21 mouse cellular contexts compared by ENCODE assay signal in genomic region chr11:103909396-103909795, GRCm38 (mm10). TPM values are rescaled to one million over a fixed set of nuclear protein-coding genes. Genes with fewer than 3 reads are reported as not detected.
DNase-seq lines count a peak whose midpoint lies in the region; ATAC-seq and TF ChIP-seq lines count a peak whose summit lies in the region.
"Had no signal": no experiment of that assay in that cellular context is flagged by ENCODE, and none has a peak within 500 bp of the region (broad histone marks: within the 10 kb centered on the region; RNA-seq: fewer than 3 reads in every experiment).

No protein-coding gene starts in this region.

- no peak overlapping the region for H3K27ac ChIP-seq in heart, embryonic 10.5 days
- H3K27ac ChIP-seq in intestine, embryonic 15.5 days = no peak overlapping the region
- H3K27ac ChIP-seq in intestine, postnatal 0 days (ENCODE audit: low read depth, low read length) = no peak overlapping the region
- H3K27ac ChIP-seq: embryonic facial prominence, embryonic 10.5 days; embryonic facial prominence, embryonic 12.5 days; forebrain, embryonic 13.5 days; forebrain, embryonic 15.5 days had no signal

- no peak for TF ChIP-seq CTCF in intestine, postnatal 0 days (IDR thresholded peaks at IDR 0.05; ENCODE audit: low read depth)

- H3K36me3 ChIP-seq in heart, embryonic 10.5 days = peaks cover 34% of the 10 kb centered on the region
- H3K36me3 ChIP-seq in intestine, embryonic 15.5 days = no peaks in the 10 kb centered on the region; the same call in 1 of the 2 replicates
- peaks cover 17% of the 10 kb centered on the region for H3K36me3 ChIP-seq in intestine, postnatal 0 days (ENCODE audit: control insufficient read depth, insufficient read depth)

- 89% methylated on average over 12 of the region's 12 CpGs for WGBS in heart, embryonic 10.5 days
- 71% methylated on average over 12 of the region's 12 CpGs for WGBS in intestine, embryonic 15.5 days
- 40% methylated on average over 12 of the region's 12 CpGs for WGBS in intestine, postnatal 0 days

- H3K4me3 ChIP-seq in heart, embryonic 10.5 days = no peak overlapping the region
- H3K4me3 ChIP-seq in intestine, embryonic 15.5 days (replicated peaks) = no peak overlapping the region
- no peak overlapping the region for H3K4me3 ChIP-seq in intestine, postnatal 0 days (ENCODE audit: low read depth, low read length)
- H3K4me3 ChIP-seq: embryonic facial prominence, embryonic 10.5 days; embryonic facial prominence, embryonic 12.5 days; forebrain, embryonic 13.5 days; forebrain, embryonic 15.5 days had no signal

- H3K4me1 ChIP-seq in heart, embryonic 10.5 days = no peaks in the 10 kb centered on the region; the same call in 1 of the 2 replicates
- H3K4me1 ChIP-seq in intestine, embryonic 15.5 days (replicated peaks) = no peaks in the 10 kb centered on the region
- H3K4me1 ChIP-seq in intestine, postnatal 0 days (replicated peaks; ENCODE audit: control insufficient read depth, insufficient read depth, low read length) = no peaks in the 10 kb centered on the region
- H3K4me1 ChIP-seq: embryonic facial prominence, embryonic 10.5 days; embryonic facial prominence, embryonic 12.5 days; forebrain, embryonic 13.5 days; forebrain, embryonic 15.5 days had no signal

- H3K9me3 ChIP-seq in heart, embryonic 10.5 days = no peaks in the 10 kb centered on the region
- no peaks in the 10 kb centered on the region for H3K9me3 ChIP-seq in intestine, embryonic 15.5 days
- H3K9me3 ChIP-seq in intestine, postnatal 0 days (ENCODE audit: control insufficient read depth) = no peaks in the 10 kb centered on the region
- H3K9me3 ChIP-seq: embryonic facial prominence, embryonic 10.5 days; embryonic facial prominence, embryonic 12.5 days; forebrain, embryonic 13.5 days; forebrain, embryonic 15.5 days had no signal

- H3K9ac ChIP-seq in intestine, embryonic 15.5 days = no peak overlapping the region
- H3K9ac ChIP-seq in intestine, postnatal 0 days (ENCODE audit: low read depth, low read length) = no peak overlapping the region
- H3K9ac ChIP-seq: embryonic facial prominence, embryonic 12.5 days; forebrain, embryonic 13.5 days; forebrain, embryonic 15.5 days had no signal

- no peaks in the 10 kb centered on the region for H3K27me3 ChIP-seq in heart, embryonic 10.5 days (ENCODE audit: insufficient read depth, poor library complexity, severe bottlenecking)
- H3K27me3 ChIP-seq in intestine, embryonic 15.5 days (replicated peaks) = no peaks in the 10 kb centered on the region
- H3K27me3 ChIP-seq in intestine, postnatal 0 days (replicated peaks; ENCODE audit: control insufficient read depth, insufficient read depth, low read length) = no peaks in the 10 kb centered on the region
- H3K27me3 ChIP-seq: embryonic facial prominence, embryonic 12.5 days; forebrain, embryonic 13.5 days; forebrain, embryonic 15.5 days; Patski had no signal

- peak; percentile 33 for DNase-seq in heart, embryonic 10.5 days (ENCODE audit: low spot score)
- no peak for DNase-seq in heart, adult 8-10 months (ENCODE audit: low spot score)
- peak; percentile 6 for DNase-seq in MN1 (ENCODE audit: low spot score)
- DNase-seq in left cerebral cortex, adult 11 months (ENCODE audit: low spot score) = no peak
- DNase-seq in thymus, postnatal 4 days = no peak
- DNase-seq: adrenal gland, adult 8-10 months; adrenal gland, postnatal 14 days; adrenal gland, postnatal 36 days; cerebellum, adult 11-12 months; cerebellum, adult 2 months; cerebellum, adult 9-10 months; cerebellum, postnatal 10 days; cerebellum, postnatal 25 days had no signal

- peak; percentile 59; the same call in 1 of the 2 replicates for ATAC-seq in intestine, embryonic 15.5 days
- ATAC-seq in intestine, postnatal 0 days = 0 out of 2 replicates have a peak, but pooled peaks have one; percentile 33
- ATAC-seq: activated CD4-positive, CD25-positive, alpha-beta regulatory T cell, adult 4 months; forebrain, embryonic 13.5 days; forebrain, embryonic 15.5 days; Patski had no signal

- H3K4me2 ChIP-seq in intestine, embryonic 15.5 days (replicated peaks) = no peak overlapping the region
- H3K4me2 ChIP-seq in intestine, postnatal 0 days (replicated peaks; ENCODE audit: low read depth) = no peak overlapping the region
- H3K4me2 ChIP-seq: embryonic facial prominence, embryonic 12.5 days; forebrain, embryonic 13.5 days; forebrain, embryonic 15.5 days had no signal

RNA-seq across cellular contexts. Expression of gene Nsf, which starts 44.5 kb away (rescaled TPM):
- polyA plus RNA-seq in heart, embryonic 10.5 days (2016; fragmentation: Nextera tagmentation; extraction: Ambion mirVana) = 43.4 and 46.3 TPM in 2 replicates
- total RNA-seq in heart, adult 8-10 months (2022) = 10 to 100 TPM; 23.1 to 31.5 (median 27.0) TPM
- 47.9 and 50.0 TPM in 2 replicates for polyA plus RNA-seq in intestine, embryonic 15.5 days (2015; fragmentation: Nextera tagmentation; extraction: Ambion mirVana)
- polyA plus RNA-seq in intestine, postnatal 0 days (2015; fragmentation: Nextera tagmentation; extraction: Ambion mirVana) = 41.0 and 41.4 TPM in 2 replicates

RNA-seq across cellular contexts. Expression of gene Arf2, which starts 57.1 kb away (rescaled TPM):
- polyA plus RNA-seq in heart, embryonic 10.5 days (2016; fragmentation: Nextera tagmentation; extraction: Ambion mirVana) = 51.8 and 53.9 TPM in 2 replicates
- total RNA-seq in heart, adult 8-10 months (2022) = 10 to 100 TPM; 24.4 to 30.3 (median 26.0) TPM
- polyA plus RNA-seq in intestine, embryonic 15.5 days (2015; fragmentation: Nextera tagmentation; extraction: Ambion mirVana) = 43.6 and 48.2 TPM in 2 replicates
- 33.4 and 35.4 TPM in 2 replicates for polyA plus RNA-seq in intestine, postnatal 0 days (2015; fragmentation: Nextera tagmentation; extraction: Ambion mirVana)

Comparison
In these comparisons a context has a peak if more than half of its experiments do, and no peak if none do; other contexts are left out.
1. DNase-seq: peak in heart, embryonic 10.5 days (single experiment) and MN1 (single experiment); none in heart, adult 8-10 months (single experiment), left cerebral cortex, adult 11 months (single experiment) and thymus, postnatal 4 days (single experiment).